Mouse (Mus musculus): ENCODE results near the gene Ednrb. TPM values are rescaled to one million over a fixed set of nuclear protein-coding genes. Genes with fewer than 3 reads are reported as not detected.
A peak's percentile ranks its signal among the peaks of the same experiment; 100 is the strongest.
"Not testable (repeated sequence)": the region's sequence is repeated elsewhere in the genome, so short reads cannot be mapped to it uniquely, and the experiment has no call there.

Ednrb gene
- polyA plus RNA-seq, 1 experiment = 44.5 TPM

- DNase-seq (ENCODE audit: extremely low spot score in 1 of 2, low spot score in 1 of 2) = no peak
Measured at GRCm38 (mm10) chr14:103825934-103826333, 18.3 kb downstream of the Ednrb start.

- no peak for DNase-seq (ENCODE audit: extremely low spot score in 1 of 2, low spot score in 1 of 2)
Measured at GRCm38 (mm10) chr14:103823501-103823900, 20.7 kb downstream of the Ednrb start.

GRCm38 (mm10) chr14:103822590-103822989 lies 21.6 kb downstream of the Ednrb start:
- no peak for DNase-seq (ENCODE audit: extremely low spot score in 1 of 2, low spot score in 1 of 2)

- DNase-seq (ENCODE audit: extremely low spot score in 1 of 2, low spot score in 1 of 2) = no peak
Measured at GRCm38 (mm10) chr14:103816637-103817308, 27.4 kb downstream of the Ednrb start.

- no peak for DNase-seq (ENCODE audit: extremely low spot score in 1 of 2, low spot score in 1 of 2)
Measured at GRCm38 (mm10) chr14:103815542-103815941, 28.7 kb downstream of the Ednrb start.

- DNase-seq (ENCODE audit: extremely low spot score in 1 of 2, low spot score in 1 of 2) = no peak
Measured at GRCm38 (mm10) chr14:103814015-103814691, 30.0 kb downstream of the Ednrb start.

- DNase-seq (ENCODE audit: extremely low spot score in 1 of 2, low spot score in 1 of 2) = no peak
Measured at GRCm38 (mm10) chr14:103813246-103813645, 31.0 kb downstream of the Ednrb start.

- no peak for DNase-seq (ENCODE audit: extremely low spot score in 1 of 2, low spot score in 1 of 2)
Measured at GRCm38 (mm10) chr14:103811291-103811690, 32.9 kb downstream of the Ednrb start.

- peak in 1 of 2 experiments; percentile 21 for DNase-seq (ENCODE audit: extremely low spot score in 1 of 2, low spot score in 1 of 2)
Measured at GRCm38 (mm10) chr14:103803907-103804659, 40.1 kb downstream of the Ednrb start.

GRCm38 (mm10) chr14:103797123-103797522 lies 47.1 kb downstream of the Ednrb start:
- DNase-seq (ENCODE audit: extremely low spot score in 1 of 2, low spot score in 1 of 2) = no peak

GRCm38 (mm10) chr14:103795591-103795990 lies 48.6 kb downstream of the Ednrb start:
- DNase-seq (ENCODE audit: extremely low spot score in 1 of 2, low spot score in 1 of 2) = no peak

- no peak for DNase-seq (ENCODE audit: extremely low spot score in 1 of 2, low spot score in 1 of 2)
Measured at GRCm38 (mm10) chr14:103793409-103793808, 50.8 kb downstream of the Ednrb start.

- no peak for DNase-seq (ENCODE audit: extremely low spot score in 1 of 2, low spot score in 1 of 2)
Measured at GRCm38 (mm10) chr14:103792726-103793125, 51.5 kb downstream of the Ednrb start.

- no peak for DNase-seq (ENCODE audit: extremely low spot score in 1 of 2, low spot score in 1 of 2)
Measured at GRCm38 (mm10) chr14:103787547-103787946, 56.7 kb downstream of the Ednrb start.

GRCm38 (mm10) chr14:103785096-103785965 lies 58.9 kb downstream of the Ednrb start:
- no peak for DNase-seq (ENCODE audit: extremely low spot score in 1 of 2, low spot score in 1 of 2)

- DNase-seq (ENCODE audit: extremely low spot score in 1 of 2, low spot score in 1 of 2) = not testable (repeated sequence)
Measured at GRCm38 (mm10) chr14:103780336-103780735, 63.9 kb downstream of the Ednrb start.

GRCm38 (mm10) chr14:103779276-103779675 lies 64.9 kb downstream of the Ednrb start:
- no peak for DNase-seq (ENCODE audit: extremely low spot score in 1 of 2, low spot score in 1 of 2)

GRCm38 (mm10) chr14:103778533-103779151 lies 65.6 kb downstream of the Ednrb start:
- peak in 1 of 2 experiments; percentile 36 for DNase-seq (ENCODE audit: extremely low spot score in 1 of 2, low spot score in 1 of 2)

GRCm38 (mm10) chr14:103778009-103778431 lies 66.2 kb downstream of the Ednrb start:
- DNase-seq (ENCODE audit: extremely low spot score in 1 of 2, low spot score in 1 of 2) = peak; percentile 20 to 53

- no peak for DNase-seq (ENCODE audit: extremely low spot score in 1 of 2, low spot score in 1 of 2)
Measured at GRCm38 (mm10) chr14:103777386-103777785, 66.8 kb downstream of the Ednrb start.

All from frontal cortex, adult 2 months (tissue).